In the genomic region with DNA sequence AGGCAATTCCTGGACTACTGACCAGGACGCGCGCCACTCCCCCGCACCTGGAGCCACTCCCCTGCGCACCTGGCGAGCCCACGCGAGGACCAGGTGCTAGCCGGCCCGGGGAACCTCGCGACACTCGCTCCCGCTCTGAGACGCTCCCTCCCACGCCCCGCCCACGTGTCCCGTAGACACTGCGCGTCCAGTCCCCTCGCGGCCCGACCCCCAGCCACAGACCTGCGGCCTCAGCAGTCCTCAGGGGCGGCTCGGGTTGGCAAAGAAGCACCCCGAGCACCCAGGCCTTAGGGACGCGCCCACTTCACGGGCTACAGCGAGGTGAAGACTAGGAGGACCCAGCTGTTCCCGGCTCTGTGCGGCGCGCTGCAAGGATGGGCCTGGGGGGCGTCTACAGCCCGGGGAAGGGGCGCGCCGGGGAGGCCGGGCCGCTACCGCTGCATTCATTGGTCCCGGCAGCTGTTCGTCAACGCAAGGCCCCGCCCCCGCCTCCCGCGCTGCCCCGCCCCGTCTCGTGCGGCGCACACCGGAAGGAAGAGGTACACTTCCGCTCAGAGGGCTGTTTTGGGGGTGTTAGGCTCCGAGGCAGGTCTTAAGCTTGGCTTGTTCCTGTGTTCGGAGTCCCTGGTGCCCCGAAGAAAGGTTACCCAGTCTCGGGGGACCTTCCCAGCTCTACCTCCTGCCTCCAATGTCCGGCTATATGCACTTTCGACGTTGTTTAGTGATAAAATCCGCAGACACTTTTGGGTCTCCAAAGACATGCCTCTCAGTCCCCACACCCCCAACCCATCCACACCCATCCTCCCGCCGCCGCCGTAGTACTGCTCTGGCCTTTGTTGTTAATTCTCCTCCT, we compare ENCODE assay signal across 8 mouse cellular contexts. TPM values are rescaled to one million over a fixed set of nuclear protein-coding genes. Genes with fewer than 3 reads are reported as not detected.
DNase-seq lines count a peak whose midpoint lies in the region; ATAC-seq lines count a peak whose summit lies in the region.

A gene (minus strand): TSS at position 422 of the 853 bp plus-strand sequence.

- peak within 1 kb of the TSS; percentile 77 for H3K4me3 ChIP-seq in lung, embryonic 16.5 days (ENCODE audit: low read length)

- no peaks in the 10 kb centered on the region for H3K9me3 ChIP-seq in lung, embryonic 16.5 days (ENCODE audit: control insufficient read depth, low read length)

- peak within 1 kb of the TSS; percentile 56 for H3K27ac ChIP-seq in lung, embryonic 16.5 days (ENCODE audit: low read length)

- under 1% methylated on average over 58 of the region's 70 CpGs for WGBS in lung, embryonic 16.5 days

- ATAC-seq in hematopoietic stem cell, adult 5-6 weeks (replicated peaks in 1 of 2; ENCODE audit: insufficient read depth in 1 of 2, low FRiP score in 2 of 2, low TSS enrichment in 1 of 2, low read depth in 1 of 2, poor library complexity in 2 of 2, severe bottlenecking in 2 of 2), result peak; percentile 85 to 87
- peak; percentile 98 for ATAC-seq in lung, embryonic 16.5 days (ENCODE audit: low read depth)

- H3K9ac ChIP-seq in lung, embryonic 16.5 days (ENCODE audit: low read length), result peak within 1 kb of the TSS; percentile 74

- peak within 1 kb of the TSS; percentile 94 for H3K4me2 ChIP-seq in lung, embryonic 16.5 days (ENCODE audit: low read depth, low read length)

- H3K27me3 ChIP-seq in lung, embryonic 16.5 days (ENCODE audit: control insufficient read depth, insufficient read depth, low read depth, low read length), result no peaks in the 10 kb centered on the region

- peak; percentile 84 for DNase-seq in Muller cell, postnatal 12 days (ENCODE audit: inconsistent ontology term)
- peak; percentile 82 for DNase-seq in cerebellum, adult 8-10 months
- peak; percentile 81 for DNase-seq in forelimb bud, embryonic 11.5 days (ENCODE audit: low read depth, low spot score)
- DNase-seq in layer of hippocampus, adult 9-11 months, result peak; percentile 83
- DNase-seq in ovary, postnatal 10 days (ENCODE audit: low spot score), result peak; percentile 93
- DNase-seq in thymus, postnatal 10 days (ENCODE audit: low spot score in 2 of 2), result peak; percentile 94 to 96

- peaks cover 4% of the 10 kb centered on the region; the same call in 1 of the 2 replicates for H3K36me3 ChIP-seq in lung, embryonic 16.5 days (ENCODE audit: control insufficient read depth, insufficient read depth, low read length)

- H3K4me1 ChIP-seq in lung, embryonic 16.5 days (replicated peaks; ENCODE audit: control insufficient read depth, insufficient read depth, low read length), result peaks cover 6% of the 10 kb centered on the region

RNA-seq across cellular contexts. Expression of the gene that starts here (rescaled TPM):
- 24.0 and 32.1 TPM in 2 replicates for total RNA-seq in hematopoietic stem cell, adult 5-6 weeks (2017)
- polyA plus RNA-seq in lung, embryonic 16.5 days (2015; fragmentation: Nextera tagmentation; extraction: Ambion mirVana), result 25.1 and 33.5 TPM in 2 replicates

Comparison
In these comparisons a context has a peak if more than half of its experiments do, and no peak if none do; other contexts are left out.
1. Peak in every context shown above with its lines: DNase-seq, ATAC-seq, H3K4me3 ChIP-seq and H3K27ac ChIP-seq.